Mouse (Mus musculus) intestine, postnatal 0 days (tissue): ENCODE measurements around the gene Hoxb4. TPM values are rescaled to one million over a fixed set of nuclear protein-coding genes. Genes with fewer than 3 reads are reported as not detected.

Source experiments
- ATAC-seq: fragments of 200-750 bp; cut with Nextera tagmentation; 2 replicates; pipeline ENCODE4 v1.8.0; 2017; ENCODE audit warnings: mild to moderate bottlenecking, moderate TSS enrichment, moderate library complexity
- H3K27ac ChIP-seq: fragments of 300-500 bp; sonication (generic); 2 replicates; pipeline ENCODE4 v1.5.1; 2014; ENCODE audit warnings: mild to moderate bottlenecking, low read depth, low read length, moderate library complexity
- H3K27me3 ChIP-seq: fragments of 300-500 bp; sonication (generic); replicated peaks from 2 replicates; pipeline ENCODE4 v1.6.1; 2014; ENCODE audit warnings: low read length, mixed read lengths; ENCODE audit not compliant: control insufficient read depth, insufficient read depth
- H3K36me3 ChIP-seq: fragments of 300-500 bp; sonication (generic); 2 replicates; pipeline ENCODE4 v1.6.1; 2014; ENCODE audit warnings: mild to moderate bottlenecking, moderate library complexity; ENCODE audit not compliant: control insufficient read depth, insufficient read depth
- H3K4me1 ChIP-seq: fragments of 300-500 bp; sonication (generic); replicated peaks from 2 replicates; pipeline ENCODE4 v1.6.1; 2014; ENCODE audit warnings: antibody characterized with exemption, low read length, mixed read lengths; ENCODE audit not compliant: control insufficient read depth, insufficient read depth
- H3K4me2 ChIP-seq: fragments of 300-500 bp; sonication (generic); replicated peaks from 2 replicates; pipeline ENCODE4 v1.6.1; 2014; ENCODE audit warnings: low read depth, mild to moderate bottlenecking, moderate library complexity
- H3K4me3 ChIP-seq: fragments of 300-500 bp; sonication (generic); 2 replicates; pipeline ENCODE4 v1.5.1; 2014; ENCODE audit warnings: low read depth, low read length
- H3K9ac ChIP-seq: fragments of 300-500 bp; sonication (generic); 2 replicates; pipeline ENCODE4 v1.6.1; 2014; ENCODE audit warnings: mild to moderate bottlenecking, low read depth, low read length
- H3K9me3 ChIP-seq: fragments of 300-500 bp; sonication (generic); 2 replicates; pipeline ENCODE4 v1.6.1; 2016; ENCODE audit warnings: mixed run types; ENCODE audit not compliant: control insufficient read depth
- CTCF ChIP-seq: sonication (generic); IDR thresholded peaks from 2 replicates; pipeline ENCODE4 v1.5.1; 2016; ENCODE audit warnings: low read depth, mild to moderate bottlenecking, control low read depth, antibody characterized with exemption, moderate library complexity
- WGBS: fragments of 180-500 bp; shearing (Covaris S2); extraction: QIAGEN DNeasy Blood & Tissue Kit; methylation state at CpG from one replicate; pipeline ENCODE4 v1.1.7; 2014; 5-methylcytosine and 5-hydroxymethylcytosine counted together
- polyA plus RNA-seq: library from polyadenylated mRNA; unstranded; fragments of >200 nt; fragmentation: Nextera tagmentation; extraction: Ambion mirVana; gene quantifications from 2 replicates; pipeline ENCODE4 v1.2.1, GENCODE M21; 2015

Hoxb4 gene
- polyA plus RNA-seq, 1 experiment from 2014 or later: 1.1 TPM

- Histone ChIP-seq H3K4me2 (peak overlapping the region; percentile 63), H3K4me1 (no peaks in the 10 kb centered on the region), H3K4me3 (no peak overlapping the region), H3K36me3 (no peaks in the 10 kb centered on the region), H3K27ac (no peak overlapping the region), H3K27me3 (peaks cover 60% of the 10 kb centered on the region; the same call in 1 of the 2 replicates), H3K9me3 (no peaks in the 10 kb centered on the region), H3K9ac (no peak overlapping the region)
- ATAC-seq: no peak
- TF ChIP-seq CTCF: no peak
- WGBS: 47% methylated on average over 2 of the region's 2 CpGs
These were observed 4.9 kb upstream of the Hoxb4 start for GRCm38 (mm10) chr11:96313134-96313533.

- Histone ChIP-seq H3K27me3 (peaks cover 65% of the 10 kb centered on the region; the same call in 1 of the 2 replicates), H3K36me3 (no peaks in the 10 kb centered on the region), H3K27ac (peak overlapping the region; percentile 54), H3K4me3 (peak overlapping the region; percentile 5; the same call in 1 of the 2 replicates), H3K9ac (peak overlapping the region; percentile 60; the same call in 1 of the 2 replicates), H3K9me3 (no peaks in the 10 kb centered on the region), H3K4me1 (no peaks in the 10 kb centered on the region), H3K4me2 (peak overlapping the region; percentile 83)
- TF ChIP-seq CTCF: no peak
- ATAC-seq: no peak
- WGBS: 36% methylated on average over 12 of the region's 12 CpGs
These were observed 4.2 kb upstream of the Hoxb4 start for GRCm38 (mm10) chr11:96313806-96314428.

- peaks cover 59% of the 10 kb centered on the region; the same call in 1 of the 2 replicates for H3K27me3 ChIP-seq
- WGBS: 22% methylated on average over 34 of the region's 34 CpGs
- peak overlapping the region; percentile 45 for H3K4me3 ChIP-seq
- peak overlapping the region; percentile 83 for H3K4me2 ChIP-seq
- peak overlapping the region; percentile 77 for H3K27ac ChIP-seq
- H3K36me3 ChIP-seq: no peaks in the 10 kb centered on the region
- H3K4me1 ChIP-seq: no peaks in the 10 kb centered on the region
- H3K9ac ChIP-seq: peak overlapping the region; percentile 60
- TF ChIP-seq CTCF: no peak
- ATAC-seq: no peak
- H3K9me3 ChIP-seq: no peaks in the 10 kb centered on the region
These were observed 3.3 kb upstream of the Hoxb4 start for GRCm38 (mm10) chr11:96314671-96315343.

GRCm38 (mm10) chr11:96315344-96315681 is 2.8 kb upstream of the Hoxb4 start:
- no peak for ATAC-seq
- Histone ChIP-seq H3K27me3 (peaks cover 55% of the 10 kb centered on the region; the same call in 1 of the 2 replicates), H3K36me3 (no peaks in the 10 kb centered on the region), H3K27ac (peak overlapping the region; percentile 77), H3K9ac (peak overlapping the region; percentile 60; the same call in 1 of the 2 replicates), H3K4me2 (peak overlapping the region; percentile 83), H3K9me3 (no peaks in the 10 kb centered on the region), H3K4me3 (peak overlapping the region; percentile 45), H3K4me1 (no peaks in the 10 kb centered on the region)
- TF ChIP-seq CTCF: no peak
- WGBS: 34% methylated on average over 5 of the region's 5 CpGs

- H3K27ac ChIP-seq: no peak overlapping the region
- no peak for ATAC-seq
- TF ChIP-seq CTCF: no peak
- peak overlapping the region; percentile 59; the same call in 1 of the 2 replicates for H3K4me3 ChIP-seq
- peak overlapping the region; percentile 83 for H3K4me2 ChIP-seq
- peak overlapping the region; percentile 27; the same call in 1 of the 2 replicates for H3K9ac ChIP-seq
- WGBS: 18% methylated on average over 18 of the region's 18 CpGs
- H3K27me3 ChIP-seq: peaks cover 50% of the 10 kb centered on the region; the same call in 1 of the 2 replicates
- no peaks in the 10 kb centered on the region for H3K36me3 ChIP-seq
- H3K4me1 ChIP-seq: no peaks in the 10 kb centered on the region
- no peaks in the 10 kb centered on the region for H3K9me3 ChIP-seq
These were observed 1.1 kb upstream of the Hoxb4 start for GRCm38 (mm10) chr11:96316696-96317607.
